Mouse (Mus musculus) retina, postnatal 1 day (tissue): ENCODE measurements around the gene Fzd1.

ENCODE experiments used
- DNase-seq: peaks from one replicate; pipeline ENCODE4 v3.0.0-alpha.2; 2012

The Fzd1 gene

DNA sequence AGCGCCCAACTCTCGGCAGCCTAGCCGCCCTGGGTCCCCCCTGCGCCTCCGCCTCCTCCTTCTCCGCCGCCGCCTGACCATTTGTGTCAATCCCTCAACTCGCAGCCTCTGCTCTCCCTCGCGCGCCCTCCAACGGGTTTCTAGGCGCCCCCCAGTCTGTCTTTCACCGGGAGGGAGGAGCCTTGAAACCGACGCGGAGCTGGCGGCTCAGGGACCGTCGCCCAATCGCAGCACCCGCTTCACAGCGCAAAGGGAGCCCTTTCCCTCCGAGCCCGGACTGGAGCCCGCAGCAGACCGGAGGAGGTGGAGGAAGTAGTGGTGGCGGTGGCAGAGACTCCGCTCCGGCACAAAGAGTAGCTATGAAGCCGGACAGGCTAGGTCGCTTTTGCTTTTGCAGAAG lies at the start of gene Fzd1:
Fzd1 (minus strand) TSS at position 134 of the 400 bp plus-strand sequence.
- peak; percentile 98 for DNase-seq

DNA sequence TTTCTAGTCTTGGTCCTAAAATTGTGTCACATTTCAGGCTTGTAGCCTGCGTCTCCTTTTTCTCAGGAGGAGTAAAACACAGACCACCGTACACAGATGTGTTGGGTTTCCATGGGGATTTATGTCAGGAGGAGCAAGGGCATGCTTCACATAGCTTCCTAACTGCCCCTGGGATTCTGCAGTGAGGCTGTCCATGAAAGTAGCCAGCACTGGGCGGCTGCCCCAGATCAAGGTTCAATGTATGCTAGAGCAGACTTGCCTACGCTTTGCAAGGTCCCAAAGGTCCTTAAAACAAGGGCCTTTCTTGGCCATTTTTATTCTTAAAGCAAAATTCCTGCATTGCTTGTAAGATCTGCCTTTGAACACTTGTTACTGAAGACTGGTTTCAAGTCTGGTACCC lies 47.4 kb upstream of the Fzd1 start:
- DNase-seq = no peak

DNA sequence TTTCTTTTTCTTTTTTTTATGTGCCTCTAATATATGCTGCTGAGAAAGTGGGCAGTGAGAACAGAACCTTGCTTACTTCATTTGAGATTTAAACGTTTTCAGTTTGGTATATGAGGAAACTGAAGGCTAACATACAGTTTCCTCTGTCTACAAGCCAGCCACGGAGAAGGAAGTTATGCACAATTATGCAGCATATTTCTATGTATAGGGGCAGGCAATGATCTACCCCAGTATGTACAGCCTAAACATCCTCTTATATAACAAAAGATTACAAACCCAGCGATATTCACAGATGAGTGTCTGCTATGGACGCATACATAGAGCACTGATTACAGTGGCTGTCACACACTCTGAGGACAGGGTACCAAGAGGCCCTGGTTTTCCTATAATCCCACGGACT lies 45.9 kb upstream of the Fzd1 start:
- no peak for DNase-seq

DNA sequence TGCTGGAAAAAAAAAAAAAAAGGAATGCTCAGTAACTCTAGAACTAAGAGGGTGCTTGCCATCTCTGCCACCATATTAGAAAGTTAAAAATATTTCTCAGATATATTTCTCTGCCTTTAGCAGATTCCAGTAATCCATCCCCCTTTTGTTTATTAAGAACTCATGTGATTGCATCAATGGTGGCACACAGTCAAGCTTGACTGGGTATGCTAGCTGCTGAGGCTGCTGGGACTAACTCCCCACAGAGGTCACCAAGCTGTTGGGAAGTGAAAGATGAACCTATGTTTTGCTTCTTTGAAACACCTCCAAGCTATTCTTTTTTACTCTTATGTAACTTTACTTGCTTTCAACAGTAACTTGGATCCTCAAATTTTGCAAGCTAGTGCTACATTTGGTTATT lies 44.1 kb upstream of the Fzd1 start:
- DNase-seq = no peak

DNA sequence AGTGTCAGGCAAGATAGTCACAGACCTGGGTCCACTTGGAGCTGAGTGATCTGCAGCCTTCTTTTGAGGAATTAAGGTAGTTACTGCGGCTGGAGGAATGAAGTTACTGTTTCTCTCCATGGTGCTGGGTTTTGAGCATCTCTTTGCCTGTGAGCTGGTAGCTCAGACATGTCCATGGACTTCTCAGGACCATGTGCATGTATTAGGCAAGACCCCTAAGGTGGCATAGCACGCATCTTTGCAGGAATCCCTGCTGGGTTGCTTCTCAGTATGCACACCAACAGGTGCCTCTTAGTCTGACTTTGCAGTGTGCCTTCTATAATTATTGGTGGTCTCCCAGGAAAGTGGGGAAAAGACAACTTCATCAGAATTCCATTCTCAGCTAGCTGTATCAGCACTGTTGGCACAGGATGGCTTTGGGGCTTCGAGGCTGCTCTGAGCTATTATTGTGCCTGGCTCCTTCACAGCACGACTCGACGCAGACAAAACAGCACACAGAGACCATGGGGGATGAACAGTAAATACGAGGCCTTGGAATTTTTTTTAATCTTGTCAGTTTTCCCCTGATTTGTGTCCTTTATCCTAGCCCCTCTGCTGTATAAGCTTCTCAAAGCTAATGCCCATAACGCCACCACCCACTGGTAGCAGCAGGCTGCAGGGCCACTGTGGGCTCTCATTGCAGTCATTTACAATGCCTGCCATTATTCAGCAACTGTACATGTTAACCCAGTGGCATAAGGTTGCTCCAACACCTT lies 43.4 kb upstream of the Fzd1 start:
- DNase-seq = no peak

DNA sequence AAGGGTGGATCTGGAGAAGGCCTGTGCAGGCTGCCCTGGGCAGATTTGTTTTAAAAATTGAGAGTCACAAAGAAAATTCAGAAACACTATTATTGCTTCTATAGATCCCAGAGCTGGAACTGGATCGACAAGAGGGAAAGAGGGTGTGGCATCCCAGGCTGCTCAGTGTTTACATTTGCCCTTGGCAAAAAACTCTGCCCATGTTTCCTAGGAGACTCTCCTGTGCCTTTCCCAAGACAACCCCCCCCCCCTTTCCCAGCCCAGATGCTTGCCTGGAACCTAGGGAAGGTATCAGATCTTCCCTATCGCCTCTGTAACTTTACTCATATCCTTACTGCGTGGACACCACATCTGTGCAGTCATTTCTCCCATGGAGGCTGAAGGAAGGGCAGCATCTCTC lies 33.4 kb upstream of the Fzd1 start:
- DNase-seq = no peak

DNA sequence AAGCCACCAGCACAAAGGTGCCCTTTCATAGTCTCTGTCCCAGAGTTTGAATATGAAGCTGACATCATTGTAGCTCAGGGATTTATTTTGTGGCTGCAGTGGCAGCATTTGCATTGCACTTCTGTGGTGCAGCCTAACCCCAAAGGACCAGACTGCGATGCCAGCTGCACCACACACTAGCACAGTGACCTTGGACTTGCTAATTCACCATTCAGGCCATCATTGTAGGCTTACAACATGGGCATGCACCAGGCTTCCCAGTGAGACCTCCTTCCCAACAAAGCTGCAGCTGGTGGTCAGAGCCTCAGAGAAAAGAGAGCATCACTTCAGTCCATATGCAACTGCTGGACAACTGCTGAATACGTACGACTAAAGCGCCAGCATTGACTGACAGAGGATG lies 32.4 kb upstream of the Fzd1 start:
- DNase-seq = no peak

DNA sequence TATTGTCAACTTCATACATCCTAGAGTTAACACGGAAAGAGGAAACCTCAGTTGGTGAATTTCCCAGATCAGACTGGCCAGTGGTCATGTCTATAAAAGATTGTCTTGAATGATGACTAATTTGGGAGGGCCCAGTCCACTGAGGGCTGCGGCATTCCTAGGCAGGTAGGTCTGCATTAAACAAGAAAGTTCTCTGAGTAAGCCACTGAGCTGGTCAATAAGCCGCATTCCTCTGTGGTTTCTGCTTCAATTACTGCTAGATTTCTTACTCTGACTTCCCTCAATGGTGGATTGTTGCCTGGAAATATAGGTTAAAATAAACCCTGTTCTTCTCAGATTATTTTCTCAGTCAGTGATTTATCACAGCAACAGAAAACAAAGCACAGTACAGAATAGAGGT lies 30.6 kb upstream of the Fzd1 start:
- no peak for DNase-seq

DNA sequence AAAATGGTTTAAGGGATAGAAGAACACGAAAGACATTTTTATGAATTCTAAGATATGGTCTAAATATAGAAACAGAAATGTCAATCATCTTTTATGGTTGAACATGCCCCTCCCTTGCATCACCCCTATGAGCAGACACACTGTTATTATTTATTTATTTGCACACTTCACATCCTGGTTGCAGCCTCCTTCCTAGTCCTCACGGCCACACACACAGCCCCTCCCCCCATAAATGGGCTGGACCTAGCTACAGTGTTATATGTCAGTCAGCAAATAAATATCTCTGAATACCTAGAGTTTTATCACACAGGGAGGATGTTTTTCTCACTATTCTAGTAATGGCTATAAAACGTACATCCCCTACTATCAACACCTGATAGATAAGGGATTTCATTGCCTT lies 29.0 kb upstream of the Fzd1 start:
- DNase-seq = no peak

DNA sequence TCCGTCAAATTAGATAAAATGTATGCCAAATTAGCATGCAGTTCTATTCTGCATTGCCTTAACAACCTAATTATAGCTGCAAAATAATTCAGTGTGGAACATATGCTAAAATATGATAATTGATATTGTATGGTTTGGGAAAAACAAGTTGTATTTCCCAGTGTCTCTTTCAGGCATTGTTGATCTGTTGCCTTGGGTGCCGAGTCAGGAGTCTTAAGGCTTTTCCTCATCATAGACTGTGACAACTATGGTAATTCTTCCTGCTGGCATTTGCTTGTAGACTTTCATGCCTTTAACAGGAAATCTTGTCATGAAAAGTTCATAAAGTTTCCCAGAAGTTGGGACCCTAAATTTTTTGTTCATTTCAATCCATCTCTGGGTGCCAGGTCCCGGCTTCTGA lies 20.4 kb upstream of the Fzd1 start:
- no peak for DNase-seq

DNA sequence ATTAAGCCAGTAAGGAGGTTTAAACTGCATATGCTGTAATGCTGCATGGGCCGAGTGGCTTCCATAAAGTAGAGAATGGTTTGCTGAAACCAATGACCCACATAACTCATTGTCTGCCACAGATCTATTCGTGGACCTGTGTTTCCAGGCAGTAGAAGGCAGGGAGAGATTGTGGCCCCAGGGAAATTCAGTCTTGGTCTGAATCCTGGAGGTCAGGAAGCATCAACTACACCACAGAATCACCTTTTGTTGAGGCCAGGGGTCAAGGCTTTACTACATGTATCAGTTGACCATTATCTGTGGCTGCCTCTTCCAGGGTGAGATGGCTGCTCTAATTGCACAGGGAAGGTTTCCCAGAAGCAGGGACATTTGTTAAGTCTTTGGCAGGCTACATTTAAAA lies 18.7 kb upstream of the Fzd1 start:
- no peak for DNase-seq

DNA sequence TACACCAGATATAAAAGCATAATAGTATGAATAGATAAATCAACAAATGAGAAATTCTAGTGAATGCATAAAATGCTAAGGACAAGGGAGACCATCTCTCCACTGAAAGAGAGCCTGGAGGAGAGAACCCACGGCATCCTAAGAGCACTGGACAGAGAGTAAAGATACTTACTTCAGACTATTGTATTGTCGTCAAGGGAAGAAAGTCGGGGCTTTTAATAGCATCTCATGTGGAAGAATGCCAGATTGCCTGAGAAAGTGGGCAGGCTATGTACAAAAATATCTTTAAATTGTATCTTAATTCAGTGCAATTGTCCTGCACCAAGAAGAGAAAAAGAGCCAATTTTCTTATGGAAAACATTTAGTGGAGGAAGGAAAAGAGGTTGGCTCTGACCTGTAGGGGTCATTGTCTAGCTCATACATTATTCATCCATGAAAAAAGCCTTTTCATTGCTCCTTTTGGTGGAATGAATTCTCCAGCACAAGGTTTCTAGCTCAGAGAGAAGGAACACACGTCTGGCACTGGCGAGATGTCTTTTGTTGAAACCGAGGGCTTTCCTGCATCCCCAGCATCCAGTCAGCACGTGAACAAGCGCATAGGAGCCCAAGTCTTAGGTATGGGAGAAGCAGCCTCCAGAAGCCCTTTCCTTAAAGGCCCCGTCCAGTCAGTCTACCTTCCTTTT lies 15.4 kb upstream of the Fzd1 start:
- no peak for DNase-seq

DNA sequence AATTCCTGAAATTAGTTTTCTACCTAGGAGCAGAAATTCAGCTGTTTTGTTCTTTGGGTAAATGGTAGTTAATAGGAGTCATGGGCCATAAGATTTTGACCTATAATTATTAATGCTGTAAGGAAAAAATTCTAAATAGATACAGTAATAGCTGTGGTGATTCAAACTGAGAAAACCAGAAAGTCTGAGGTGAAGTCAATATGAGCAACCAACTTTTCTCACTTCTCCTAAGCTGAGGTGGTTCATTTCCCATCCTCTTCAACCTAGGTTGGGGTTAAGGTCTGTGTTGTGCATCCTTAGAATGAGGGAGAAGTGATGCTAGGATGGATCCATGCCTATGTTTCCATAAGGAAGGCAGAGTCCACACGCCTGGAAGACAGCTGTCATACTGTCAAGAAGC lies 12.8 kb upstream of the Fzd1 start:
- DNase-seq = no peak

DNA sequence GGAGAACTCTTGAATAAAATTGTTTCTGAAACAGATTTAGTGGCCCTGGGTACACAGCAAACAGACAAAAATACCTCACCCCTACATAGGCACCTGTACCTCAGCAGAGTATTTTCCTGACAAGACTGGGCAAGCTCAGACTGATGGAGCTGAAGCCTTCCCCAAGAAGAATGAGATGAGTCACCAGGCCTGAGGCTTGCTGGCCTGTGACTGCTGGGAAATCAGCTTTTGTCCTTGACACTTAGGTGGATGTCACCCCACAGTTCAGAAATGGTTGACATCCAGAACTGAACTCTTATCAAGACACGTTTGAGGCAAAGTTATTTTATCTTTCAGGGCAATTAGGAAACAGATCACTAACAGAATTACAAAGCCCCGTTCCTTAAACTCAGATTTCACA lies 10.1 kb upstream of the Fzd1 start:
- no peak for DNase-seq

DNA sequence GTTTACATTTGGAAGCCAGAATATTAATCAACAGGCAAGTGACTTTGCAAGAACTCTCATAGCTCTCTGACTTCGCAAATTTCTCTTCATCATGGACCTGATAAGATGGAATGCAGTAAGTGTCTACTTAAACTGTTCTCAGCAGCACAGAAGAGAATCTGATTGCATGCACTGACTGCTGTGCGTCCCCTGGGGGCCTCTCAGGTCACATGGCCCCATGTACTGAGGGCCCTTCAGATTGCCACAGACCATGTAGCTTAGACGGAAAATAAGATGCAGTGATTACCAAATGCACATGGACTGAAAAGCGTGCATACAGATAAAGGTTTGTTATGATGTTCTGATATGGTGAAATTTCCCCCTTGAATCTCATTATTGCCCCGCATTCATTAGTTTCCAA lies 8.9 kb upstream of the Fzd1 start:
- no peak for DNase-seq

DNA sequence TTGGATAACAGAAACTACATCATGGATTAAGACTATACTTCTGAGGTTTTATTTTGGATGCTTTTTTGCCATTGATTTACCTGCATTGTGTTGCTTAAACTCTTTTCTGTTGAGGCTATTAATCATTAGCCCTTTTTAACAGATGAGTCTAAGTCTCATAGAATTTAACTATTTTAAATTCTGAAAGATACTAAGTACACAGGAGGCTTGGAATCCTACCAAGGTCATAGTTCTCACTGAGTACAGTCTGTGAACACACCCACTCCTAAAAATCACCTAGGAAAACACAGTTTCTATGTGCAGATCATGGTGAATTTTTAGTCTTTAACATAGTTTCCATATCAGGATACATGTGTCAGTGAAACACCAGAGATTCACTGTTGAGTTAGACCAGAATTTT lies 4.1 kb upstream of the Fzd1 start:
- DNase-seq = no peak

DNA sequence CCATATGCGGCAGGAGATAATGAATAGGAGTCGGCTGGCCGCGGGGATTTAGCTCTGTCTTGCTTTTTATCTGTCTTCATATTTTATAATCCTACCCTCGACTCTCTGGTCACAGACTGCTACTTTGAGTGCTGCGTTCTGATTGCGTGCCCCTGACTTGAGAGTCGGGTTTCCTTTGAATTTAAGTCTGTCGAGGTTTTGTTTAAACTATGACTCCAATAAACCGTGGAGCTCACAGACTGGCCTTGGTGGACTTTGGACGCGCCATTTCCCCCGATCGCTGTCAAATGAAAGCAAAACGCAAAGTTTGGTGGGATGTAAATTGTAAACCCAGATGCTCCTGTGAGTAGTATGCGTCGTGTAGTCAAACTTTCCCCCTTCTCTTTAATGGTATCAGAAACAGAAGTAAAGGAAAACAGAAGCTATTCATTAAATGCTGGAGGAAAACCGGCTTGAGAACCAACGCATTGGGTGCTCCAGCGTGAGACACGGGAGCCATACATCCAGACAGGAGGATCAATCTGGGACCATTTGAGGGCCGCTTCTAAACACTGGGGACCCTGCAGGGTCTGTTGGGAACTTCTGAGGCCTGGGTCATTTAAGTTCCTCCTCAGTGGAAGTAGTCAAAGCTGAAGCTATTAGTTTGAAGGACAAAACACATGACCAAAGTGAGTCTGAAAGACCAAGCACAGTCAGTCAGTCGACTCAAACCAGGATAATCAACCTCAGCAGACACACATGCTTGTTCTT lies 671 bp upstream of the Fzd1 start:
- DNase-seq = no peak

DNA sequence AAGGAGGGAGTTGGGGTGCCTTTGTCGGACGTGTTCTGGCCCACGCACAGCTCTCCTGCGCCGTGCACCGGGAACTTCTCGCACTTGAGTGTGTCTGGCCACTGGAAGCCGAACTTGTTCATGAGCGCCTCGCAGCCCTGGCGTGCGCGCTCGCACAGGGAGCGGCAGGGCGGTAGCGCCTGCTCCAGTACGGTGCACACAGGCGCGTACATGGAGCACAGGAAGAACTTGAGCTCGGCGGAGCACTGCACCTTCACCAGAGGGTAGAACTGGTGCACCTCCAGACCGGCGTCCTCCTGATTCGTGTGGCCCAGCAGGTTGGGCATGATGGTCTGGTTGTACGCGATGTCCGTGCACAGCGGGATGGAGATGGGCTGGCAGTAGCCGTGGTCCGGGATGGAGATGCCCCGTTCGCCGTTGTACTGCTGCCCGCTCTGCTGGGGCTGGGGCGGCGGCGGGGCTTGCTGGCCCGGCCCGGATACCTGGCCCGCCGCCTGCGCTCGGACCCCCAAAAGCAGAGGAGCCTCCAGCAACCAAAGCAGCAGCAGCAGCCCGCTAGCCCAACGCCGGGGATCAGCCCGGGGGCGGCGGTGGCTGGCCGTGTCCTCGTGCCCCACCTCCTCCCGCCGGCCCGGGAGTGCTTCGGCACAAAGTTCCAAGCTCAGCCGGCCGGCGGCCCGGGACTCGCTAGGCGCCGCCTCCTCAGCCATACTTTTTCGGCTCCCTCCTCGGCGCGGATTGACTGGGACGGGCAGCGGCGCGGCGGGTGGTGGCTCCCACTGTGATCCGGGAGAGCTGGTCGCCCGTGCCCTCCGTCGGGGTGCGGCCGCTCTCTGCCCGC lies 744 bp downstream of the Fzd1 start:
- peak; percentile 61 for DNase-seq

DNA sequence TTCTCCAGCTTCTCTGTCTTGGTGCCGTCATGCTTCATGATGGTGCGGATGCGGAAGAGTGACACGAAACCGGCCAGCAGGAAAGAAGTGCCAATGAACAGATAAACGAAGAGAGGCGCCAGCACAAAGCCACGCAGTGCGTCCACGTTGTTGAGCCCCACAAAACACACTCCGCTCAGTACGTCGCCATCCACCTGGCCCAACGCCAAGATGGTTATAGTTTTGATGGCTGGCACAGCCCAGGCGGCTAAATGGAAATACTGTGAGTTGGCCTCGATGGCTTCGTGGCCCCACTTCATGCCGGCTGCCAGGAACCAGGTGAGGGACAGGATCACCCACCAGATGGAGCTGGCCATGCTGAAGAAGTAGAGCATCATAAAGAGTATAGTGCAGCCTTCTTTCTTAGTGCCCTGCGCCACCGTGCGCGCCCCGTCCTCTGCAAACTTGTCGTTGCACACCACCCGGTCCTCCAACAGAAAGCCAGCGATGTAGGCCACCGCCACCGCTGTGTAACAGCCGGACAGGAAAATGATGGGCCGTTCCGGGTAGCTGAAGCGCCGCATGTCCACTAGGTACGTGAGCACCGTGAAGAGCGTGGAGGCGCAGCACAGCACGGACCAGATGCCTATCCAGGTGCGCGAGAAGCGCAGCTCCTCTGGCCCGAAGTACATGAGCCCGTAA lies 1.7 kb downstream of the Fzd1 start:
- DNase-seq = peak; percentile 64

DNA sequence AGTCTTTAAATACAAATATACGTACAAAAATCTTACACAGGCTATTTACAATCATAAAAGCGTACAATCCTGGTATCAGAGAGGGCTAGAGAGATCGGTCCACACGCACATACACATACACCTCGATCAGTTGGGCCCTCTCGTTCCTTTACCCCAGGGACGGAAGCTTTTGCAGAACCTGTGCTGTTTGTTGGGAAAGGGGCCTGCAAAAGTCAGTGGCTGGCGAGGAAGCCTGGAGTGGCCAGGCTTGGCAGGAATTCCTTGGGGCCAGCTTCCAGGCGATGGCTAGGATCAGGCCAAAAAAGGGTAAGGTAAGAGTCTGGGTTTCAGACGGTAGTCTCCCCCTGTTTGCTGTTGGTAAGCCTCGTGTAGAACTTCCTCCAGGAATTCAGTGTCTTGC lies 2.5 kb downstream of the Fzd1 start:
- DNase-seq = no peak

DNA sequence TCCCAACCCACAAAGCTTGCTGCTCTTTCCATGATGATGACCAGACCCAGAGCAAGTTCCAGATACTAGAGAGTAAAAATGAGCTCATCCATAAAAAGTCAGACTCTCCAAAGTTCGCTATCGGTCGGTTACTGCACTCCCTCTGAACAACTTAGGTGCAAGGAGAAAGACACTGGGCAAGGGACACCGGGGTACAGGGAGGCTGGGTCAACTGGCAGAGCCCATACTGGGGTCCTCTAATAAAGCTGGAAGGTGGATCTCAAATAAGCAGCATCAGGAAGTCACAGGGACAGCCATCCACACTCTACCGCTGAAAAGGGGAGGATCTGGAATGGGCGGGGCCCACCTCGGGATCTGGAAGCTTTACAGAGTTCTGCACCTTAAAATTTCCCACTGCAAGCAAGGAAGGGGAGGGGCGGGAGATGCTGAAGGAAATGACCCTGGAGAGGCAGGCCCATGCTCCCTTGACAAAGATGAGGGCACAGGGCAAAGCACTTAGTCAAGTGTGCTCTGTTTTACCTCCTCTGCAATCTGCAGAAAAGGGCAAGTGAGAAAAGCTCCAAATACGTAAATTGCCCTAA lies 3.0 kb downstream of the Fzd1 start:
- DNase-seq = no peak

DNA sequence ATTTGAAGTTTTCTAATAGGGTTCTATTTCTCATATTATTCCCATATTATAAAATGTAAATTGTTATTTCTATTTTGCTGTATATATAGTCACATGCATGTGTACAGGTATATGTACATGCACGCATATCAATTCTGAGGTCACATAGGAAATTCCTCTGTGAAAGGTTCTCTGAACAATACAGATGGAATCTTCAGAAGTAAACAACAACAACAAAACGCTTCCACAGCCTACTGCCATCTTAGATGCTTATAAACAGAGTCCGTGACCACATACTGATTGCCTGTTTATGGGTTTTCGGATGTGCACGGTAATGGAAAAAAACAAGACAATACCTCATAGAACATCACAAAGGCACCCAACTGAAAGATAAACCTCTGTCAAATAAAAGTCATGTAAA lies 4.7 kb downstream of the Fzd1 start:
- DNase-seq = no peak
